Mouse (Mus musculus): ENCODE measurements at regions not wholly inside any gene's neighbourhood (a gene's known extent, or its start where the extent isn't known, plus 50 kb on each side); places are given as distances from the start of the nearest gene placed in this dataset.

- TF ChIP-seq CHD2 (IDR thresholded peaks at IDR 0.05; ENCODE audit: low read depth, low read length) (no peak), MAFK (IDR thresholded peaks at IDR 0.05; ENCODE audit: insufficient read depth, low read depth, low read length) (no peak)
These were observed 277.7 kb upstream of the Veph1 start for GRCm38 (mm10) chr3:66574321-66574720.
